Mouse (Mus musculus): ENCODE results near the gene Shc4. TPM values are rescaled to one million over a fixed set of nuclear protein-coding genes. Genes with fewer than 3 reads are reported as not detected.

Gene Shc4
- total RNA-seq, 1 experiment = 1.1 TPM

DNA sequence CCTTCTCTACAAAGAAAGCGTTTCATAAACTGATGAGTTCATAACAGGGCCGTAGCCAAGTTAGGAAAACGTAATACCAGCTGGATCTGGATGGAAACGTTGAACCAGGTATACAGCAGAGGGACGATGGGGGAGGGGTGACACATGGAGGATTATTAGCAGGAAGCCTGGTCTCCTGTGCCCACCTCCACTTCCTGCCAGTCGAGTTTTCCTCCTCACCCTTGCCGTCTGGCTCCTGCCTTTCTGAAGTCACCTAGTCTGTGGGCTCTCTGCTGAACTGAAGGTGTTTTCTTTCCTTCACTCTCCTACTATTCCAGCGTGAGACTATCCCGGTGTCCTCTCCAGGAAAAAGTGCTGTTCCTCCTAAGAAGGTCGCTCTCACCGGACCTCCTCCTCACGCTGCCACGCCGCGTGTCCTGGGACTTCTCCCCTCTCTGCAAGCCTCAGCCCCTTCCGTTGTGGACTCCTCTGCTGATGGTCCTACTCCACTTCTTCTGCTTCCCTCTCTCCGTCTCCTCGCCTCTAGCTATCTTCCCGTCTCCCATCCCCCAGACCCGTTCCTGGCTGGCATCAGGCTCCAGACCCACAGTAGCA is 63.3 kb downstream of the Shc4 start:
- Histone ChIP-seq H3K4me3 (ENCODE audit: insufficient read depth in 1 of 2, low read depth in 1 of 2, low read length in 2 of 2, poor library complexity in 1 of 2, severe bottlenecking in 1 of 2) (no peak overlapping the region), H3K27ac (ENCODE audit: insufficient read depth, low read depth, low read length, poor library complexity, severe bottlenecking) (no peak overlapping the region), H3K9me3 (ENCODE audit: control insufficient read depth, insufficient read depth, low read depth, low read length) (no peaks in the 10 kb centered on the region), H3K9ac (ENCODE audit: insufficient read depth, low read depth, low read length, poor library complexity, severe bottlenecking) (no peak overlapping the region), H3K4me1 (ENCODE audit: control insufficient read depth in 2 of 2, insufficient read depth in 2 of 2, low read length in 2 of 2, poor library complexity in 1 of 2) (peaks cover 0 to 5% of the 10 kb centered on the region in 2 experiments; a peak in 1 of 4 replicates), H3K36me3 (ENCODE audit: control insufficient read depth, insufficient read depth, low read length, poor library complexity, severe bottlenecking) (no peaks in the 10 kb centered on the region)
- in situ Hi-C loops (cut with MboI; ENCODE audit: low sequenced_read_pairs in 2 of 2, unreplicated experiment in 2 of 2) = no loop called here
- no peak for DNase-seq (ENCODE audit: low read depth, low spot score)
- TF ChIP-seq MAFK (IDR thresholded peaks at IDR 0.05; ENCODE audit: insufficient read depth, low read depth, low read length) = no peak
- TF ChIP-seq CHD2 (IDR thresholded peaks at IDR 0.05; ENCODE audit: low read depth, low read length) = no peak
- no peak for TF ChIP-seq ZC3H11A (IDR thresholded peaks at IDR 0.05; ENCODE audit: borderline replicate concordance, low read depth, low read length)
- no peak for TF ChIP-seq HCFC1 (IDR thresholded peaks at IDR 0.05; ENCODE audit: borderline replicate concordance, insufficient read depth, low read length)
- TF ChIP-seq ZNF384 (IDR thresholded peaks at IDR 0.05; ENCODE audit: low read depth, low read length) = no peak

- Histone ChIP-seq H3K9ac (ENCODE audit: insufficient read depth, low read depth, low read length, poor library complexity, severe bottlenecking) (no peak overlapping the region), H3K27ac (ENCODE audit: insufficient read depth, low read depth, low read length, poor library complexity, severe bottlenecking) (no peak overlapping the region), H3K4me1 (ENCODE audit: control insufficient read depth in 2 of 2, insufficient read depth in 2 of 2, low read length in 2 of 2, poor library complexity in 1 of 2) (peaks cover 0 to 5% of the 10 kb centered on the region in 2 experiments; a peak in 1 of 4 replicates), H3K9me3 (ENCODE audit: control insufficient read depth, insufficient read depth, low read depth, low read length) (no peaks in the 10 kb centered on the region), H3K36me3 (ENCODE audit: control insufficient read depth, insufficient read depth, low read length, poor library complexity, severe bottlenecking) (no peaks in the 10 kb centered on the region), H3K4me3 (ENCODE audit: insufficient read depth in 1 of 2, low read depth in 1 of 2, low read length in 2 of 2, poor library complexity in 1 of 2, severe bottlenecking in 1 of 2) (no peak overlapping the region)
- no peak for TF ChIP-seq MAFK (IDR thresholded peaks at IDR 0.05; ENCODE audit: insufficient read depth, low read depth, low read length)
- TF ChIP-seq CHD2 (IDR thresholded peaks at IDR 0.05; ENCODE audit: low read depth, low read length) = no peak
- TF ChIP-seq ZC3H11A (IDR thresholded peaks at IDR 0.05; ENCODE audit: borderline replicate concordance, low read depth, low read length) = peak; percentile 95
- TF ChIP-seq HCFC1 (IDR thresholded peaks at IDR 0.05; ENCODE audit: borderline replicate concordance, insufficient read depth, low read length) = no peak
- no peak for TF ChIP-seq ZNF384 (IDR thresholded peaks at IDR 0.05; ENCODE audit: low read depth, low read length)
- in situ Hi-C loops (cut with MboI; ENCODE audit: low sequenced_read_pairs in 2 of 2, unreplicated experiment in 2 of 2) = no loop called here
- DNase-seq (ENCODE audit: low read depth, low spot score) = peak; percentile 47
These were observed 64.0 kb downstream of the Shc4 start for GRCm38 (mm10) chr2:125659823-125660536.

- Histone ChIP-seq H3K36me3 (ENCODE audit: control insufficient read depth, insufficient read depth, low read length, poor library complexity, severe bottlenecking) (no peaks in the 10 kb centered on the region), H3K27ac (ENCODE audit: insufficient read depth, low read depth, low read length, poor library complexity, severe bottlenecking) (no peak overlapping the region), H3K9ac (ENCODE audit: insufficient read depth, low read depth, low read length, poor library complexity, severe bottlenecking) (no peak overlapping the region), H3K4me1 (ENCODE audit: control insufficient read depth in 2 of 2, insufficient read depth in 2 of 2, low read length in 2 of 2, poor library complexity in 1 of 2) (no peaks in the 10 kb centered on the region), H3K9me3 (ENCODE audit: control insufficient read depth, insufficient read depth, low read depth, low read length) (no peaks in the 10 kb centered on the region), H3K4me3 (ENCODE audit: insufficient read depth in 1 of 2, low read depth in 1 of 2, low read length in 2 of 2, poor library complexity in 1 of 2, severe bottlenecking in 1 of 2) (no peak overlapping the region)
- in situ Hi-C loops (cut with MboI; ENCODE audit: low sequenced_read_pairs in 2 of 2, unreplicated experiment in 2 of 2) = no loop called here
- TF ChIP-seq HCFC1 (IDR thresholded peaks at IDR 0.05; ENCODE audit: borderline replicate concordance, insufficient read depth, low read length) = no peak
- no peak for TF ChIP-seq ZNF384 (IDR thresholded peaks at IDR 0.05; ENCODE audit: low read depth, low read length)
- TF ChIP-seq ZC3H11A (IDR thresholded peaks at IDR 0.05; ENCODE audit: borderline replicate concordance, low read depth, low read length) = no peak
- no peak for TF ChIP-seq CHD2 (IDR thresholded peaks at IDR 0.05; ENCODE audit: low read depth, low read length)
- TF ChIP-seq MAFK (IDR thresholded peaks at IDR 0.05; ENCODE audit: insufficient read depth, low read depth, low read length) = no peak
- DNase-seq (ENCODE audit: low read depth, low spot score) = no peak
These were observed 68.6 kb downstream of the Shc4 start for GRCm38 (mm10) chr2:125655391-125655790.

GRCm38 (mm10) chr2:125653286-125653685 is 70.7 kb downstream of the Shc4 start:
- TF ChIP-seq ZC3H11A (IDR thresholded peaks at IDR 0.05; ENCODE audit: borderline replicate concordance, low read depth, low read length) = no peak
- no peak for TF ChIP-seq ZNF384 (IDR thresholded peaks at IDR 0.05; ENCODE audit: low read depth, low read length)
- no peak for TF ChIP-seq CHD2 (IDR thresholded peaks at IDR 0.05; ENCODE audit: low read depth, low read length)
- TF ChIP-seq MAFK (IDR thresholded peaks at IDR 0.05; ENCODE audit: insufficient read depth, low read depth, low read length) = no peak
- TF ChIP-seq HCFC1 (IDR thresholded peaks at IDR 0.05; ENCODE audit: borderline replicate concordance, insufficient read depth, low read length) = no peak
- DNase-seq (ENCODE audit: low read depth, low spot score) = no peak

More at GRCm38 (mm10) chr2:125653286-125653685, 70.7 kb downstream of the Shc4 start:
- Histone ChIP-seq H3K4me1 (ENCODE audit: control insufficient read depth in 2 of 2, insufficient read depth in 2 of 2, low read length in 2 of 2, poor library complexity in 1 of 2) (no peaks in the 10 kb centered on the region), H3K9ac (ENCODE audit: insufficient read depth, low read depth, low read length, poor library complexity, severe bottlenecking) (no peak overlapping the region), H3K27ac (ENCODE audit: insufficient read depth, low read depth, low read length, poor library complexity, severe bottlenecking) (no peak overlapping the region), H3K9me3 (ENCODE audit: control insufficient read depth, insufficient read depth, low read depth, low read length) (no peaks in the 10 kb centered on the region), H3K4me3 (ENCODE audit: insufficient read depth in 1 of 2, low read depth in 1 of 2, low read length in 2 of 2, poor library complexity in 1 of 2, severe bottlenecking in 1 of 2) (no peak overlapping the region), H3K36me3 (ENCODE audit: control insufficient read depth, insufficient read depth, low read length, poor library complexity, severe bottlenecking) (no peaks in the 10 kb centered on the region)
- in situ Hi-C loops (cut with MboI; ENCODE audit: low sequenced_read_pairs in 2 of 2, unreplicated experiment in 2 of 2) = no loop called here

Data from ES-E14 (cell line).